Mouse (Mus musculus): ENCODE results near the gene Klk11. TPM values are rescaled to one million over a fixed set of nuclear protein-coding genes. Genes with fewer than 3 reads are reported as not detected.

The Klk11 gene
- total RNA-seq, 2 experiments from 2014 or later, result not detected

DNA sequence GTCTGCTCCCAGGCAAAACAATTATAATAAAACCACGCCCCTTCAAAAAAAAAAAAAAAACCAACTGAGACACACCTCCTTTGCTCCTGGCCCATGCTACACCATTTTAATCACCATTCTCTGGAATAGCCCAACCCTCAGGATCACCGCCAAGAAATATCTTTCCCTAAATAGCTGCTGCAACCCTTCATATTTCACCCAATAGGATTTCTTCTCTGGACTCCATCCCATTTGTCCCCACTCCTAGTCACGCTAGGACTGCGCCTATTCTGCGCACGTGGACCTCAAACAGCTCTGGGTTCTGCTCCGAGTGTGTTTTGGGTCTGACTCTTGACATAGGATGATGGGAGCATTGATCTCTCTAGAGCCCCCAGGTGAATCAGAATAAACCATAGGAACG is 22.0 kb downstream of the Klk11 start:
- no peak for DNase-seq

DNA sequence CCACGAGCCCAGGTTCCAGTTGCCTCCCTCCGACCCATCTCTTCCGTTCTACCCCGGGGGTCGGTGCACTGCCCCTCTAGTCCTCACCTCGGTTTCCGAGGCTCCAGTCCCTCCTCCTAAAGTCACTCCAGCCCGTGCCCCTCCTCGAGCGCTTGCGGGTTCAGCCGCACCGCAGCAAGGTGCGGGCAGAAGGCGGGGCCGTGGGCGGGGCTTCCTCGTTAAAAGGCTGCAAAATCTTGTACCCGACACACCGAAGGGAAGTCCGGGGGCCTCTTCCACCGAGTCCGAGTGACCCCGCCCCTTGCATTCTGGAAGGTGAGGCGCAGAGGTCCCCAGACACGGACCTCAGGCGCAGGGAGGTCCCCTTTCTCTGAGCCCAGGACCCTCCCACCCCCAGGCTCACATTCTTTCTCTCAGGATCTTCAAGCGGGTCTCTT is 22.9 kb downstream of the Klk11 start, which contains the start of gene Klk8:
Gene Klk8 (plus strand): TSS at position 245 of the 437 bp plus-strand sequence.
- DNase-seq, result peak; percentile 22 to 27

DNA sequence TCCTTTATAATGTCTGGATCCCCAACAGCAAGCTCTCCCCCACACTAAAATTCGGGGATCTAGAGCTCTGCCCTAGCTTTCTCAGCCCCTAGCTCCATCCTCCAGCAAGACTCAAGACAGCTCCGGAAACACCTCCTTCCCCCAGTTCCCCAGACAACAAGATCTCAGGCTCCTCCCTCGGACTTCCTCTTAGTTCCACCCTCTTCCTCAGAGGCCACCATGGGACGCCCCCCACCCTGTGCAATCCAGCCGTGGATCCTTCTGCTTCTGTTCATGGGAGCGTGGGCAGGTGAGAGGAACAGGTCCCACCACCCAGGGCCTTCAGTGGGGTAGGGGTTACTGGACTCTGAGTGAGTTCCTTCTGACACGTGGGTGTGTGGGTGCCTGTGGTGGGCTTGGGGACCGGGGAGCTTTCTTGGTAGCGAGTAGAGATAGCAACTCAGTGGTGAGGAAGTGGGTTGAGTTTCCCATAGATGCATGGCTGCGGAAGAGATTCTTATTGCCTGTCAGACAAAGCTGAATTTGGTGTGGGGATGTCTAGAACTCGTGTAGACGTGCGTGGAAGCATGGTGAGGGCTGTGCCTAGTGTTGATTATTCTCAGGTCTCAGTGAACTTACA is 23.5 kb downstream of the Klk11 start:
- no peak for DNase-seq

DNA sequence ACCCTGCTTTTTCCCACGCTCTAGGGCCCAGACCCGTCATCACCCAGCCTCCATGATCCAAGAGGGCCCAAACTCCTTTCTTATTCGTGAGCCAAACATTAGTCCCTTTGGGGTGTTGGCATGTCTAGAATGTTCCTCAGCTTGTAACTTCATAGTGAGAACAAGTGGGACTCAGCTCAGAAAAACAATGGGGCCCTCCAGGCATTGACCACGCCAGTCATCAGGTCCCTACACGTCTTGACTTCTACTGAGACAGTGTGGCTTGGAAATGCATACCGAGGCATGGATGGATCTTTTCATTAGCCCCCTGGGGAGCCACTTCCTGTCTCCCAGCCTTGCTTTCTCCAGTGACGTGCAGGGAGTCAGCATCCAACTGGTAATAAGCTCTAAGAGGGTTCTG is 25.5 kb downstream of the Klk11 start:
- DNase-seq, result no peak

DNA sequence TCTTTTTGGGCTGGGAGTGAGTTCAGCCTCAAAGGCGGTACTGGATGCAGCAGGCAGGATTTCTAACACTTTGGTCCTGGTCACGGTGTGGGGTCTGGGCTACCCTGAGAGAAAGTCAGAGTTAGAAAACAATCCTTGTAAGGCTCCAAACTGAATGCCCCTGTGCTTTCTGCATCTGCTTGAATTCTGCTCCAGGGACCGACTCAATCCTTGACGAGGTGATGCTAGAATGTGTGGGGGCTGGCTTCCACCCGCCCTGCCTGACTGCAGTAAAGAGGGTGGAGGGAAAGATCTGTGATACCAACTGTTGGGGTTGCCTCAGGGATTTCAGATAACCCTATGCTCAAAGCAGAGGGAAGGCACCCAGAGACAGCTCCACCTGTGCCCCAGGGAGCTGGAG is 36.6 kb downstream of the Klk11 start, which contains the start of gene Klk7:
Gene Klk7 (plus strand): TSS at position 301 of the 400 bp plus-strand sequence.
- no peak for DNase-seq

DNA sequence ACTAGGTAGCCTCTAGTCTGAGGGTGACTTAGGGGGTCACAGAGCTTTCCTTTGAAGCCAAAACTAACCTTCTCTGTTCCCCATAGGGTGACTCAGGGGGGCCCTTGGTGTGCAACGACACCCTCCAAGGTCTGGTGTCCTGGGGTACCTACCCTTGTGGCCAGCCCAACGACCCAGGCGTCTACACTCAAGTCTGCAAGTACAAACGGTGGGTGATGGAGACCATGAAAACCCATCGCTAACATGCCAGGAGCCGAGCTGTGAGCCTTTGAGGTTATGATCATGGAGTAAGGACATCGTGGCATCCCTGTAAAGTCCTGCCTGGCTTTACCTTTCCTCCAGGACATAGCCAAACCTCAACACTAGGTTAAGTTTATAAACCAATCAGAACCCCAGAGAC is 40.8 kb downstream of the Klk11 start:
- DNase-seq, result no peak

DNA sequence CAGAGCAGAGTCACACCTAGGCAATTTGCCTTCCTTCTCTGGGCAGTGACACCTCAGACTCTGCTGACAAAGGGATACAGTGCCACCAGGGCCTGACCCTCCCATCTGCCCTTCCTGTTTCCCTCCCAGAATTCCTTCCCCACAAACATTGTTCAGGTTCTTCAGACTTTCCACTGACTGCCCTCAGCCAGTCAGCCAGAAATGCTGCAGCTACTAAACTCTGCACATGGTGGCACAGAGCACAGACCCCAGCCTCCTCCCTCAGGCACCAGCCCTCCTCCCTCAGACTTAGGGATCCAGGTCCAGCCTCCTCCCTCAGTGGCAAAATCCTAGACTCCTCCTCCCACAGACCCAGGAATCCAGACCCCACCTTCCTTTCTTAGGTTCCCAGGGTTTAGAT is 42.3 kb downstream of the Klk11 start:
- no peak for DNase-seq

DNA sequence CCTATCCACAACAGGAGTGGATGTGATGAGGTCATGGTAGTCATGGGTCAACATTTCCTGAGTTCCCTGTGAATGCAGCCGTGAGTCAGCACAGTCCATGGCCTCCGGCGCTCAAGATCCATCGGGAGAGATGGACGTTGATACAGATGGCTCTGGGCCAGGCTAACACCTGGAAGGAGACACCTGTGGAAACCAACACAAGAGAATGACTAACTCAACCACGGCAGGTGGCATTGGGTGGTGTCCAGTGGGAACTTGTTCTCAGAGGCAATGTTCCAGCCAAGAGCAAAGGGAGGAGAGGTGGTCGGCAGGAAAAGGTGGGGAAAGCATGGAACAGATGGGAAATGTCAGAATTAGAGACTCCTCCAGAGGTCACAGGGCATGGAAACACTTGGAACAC is 47.2 kb downstream of the Klk11 start:
- DNase-seq, result no peak

DNA sequence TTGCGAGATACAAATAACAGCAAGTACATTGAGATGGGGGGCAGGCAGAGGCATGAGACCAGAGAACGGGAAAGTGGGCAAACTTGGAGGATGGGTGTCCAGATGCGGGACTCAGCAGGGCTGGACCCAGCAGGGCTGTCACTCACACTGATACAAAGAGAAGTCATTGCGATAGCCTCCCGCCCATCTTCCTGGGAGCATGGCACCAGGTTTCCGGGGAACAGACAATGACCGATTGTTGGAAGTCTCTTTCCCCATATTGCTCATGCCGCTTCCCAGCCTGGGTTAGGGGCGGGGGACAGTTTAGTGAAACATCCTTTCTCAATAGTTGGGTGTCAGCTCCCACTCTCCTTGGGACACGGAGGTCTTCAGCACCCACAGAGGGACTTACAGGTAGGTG is 49.8 kb downstream of the Klk11 start, which contains the start of gene Klk6:
Gene Klk6 (plus strand): TSS at position 301 of the 400 bp plus-strand sequence.
- no peak for DNase-seq

DNA sequence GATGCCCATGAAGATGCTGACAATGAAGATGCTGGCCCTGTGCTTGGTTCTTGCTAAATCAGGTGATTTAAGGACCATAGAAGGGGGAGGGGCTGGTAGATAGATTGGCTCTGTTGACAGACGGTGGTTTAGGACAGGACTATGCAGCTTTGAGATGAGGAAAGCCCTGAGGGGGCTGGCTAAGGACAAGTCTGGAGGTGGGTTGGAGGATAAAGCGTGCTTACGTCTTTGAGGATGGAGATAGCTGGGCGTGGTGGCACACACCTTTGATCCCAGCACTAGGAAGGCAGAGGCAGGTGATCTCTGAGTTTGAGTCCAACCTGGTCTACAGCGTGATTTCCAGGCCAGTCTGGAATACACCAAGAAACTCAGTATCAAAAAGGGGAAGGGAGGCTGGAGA is 51.7 kb downstream of the Klk11 start:
- DNase-seq, result no peak

DNA sequence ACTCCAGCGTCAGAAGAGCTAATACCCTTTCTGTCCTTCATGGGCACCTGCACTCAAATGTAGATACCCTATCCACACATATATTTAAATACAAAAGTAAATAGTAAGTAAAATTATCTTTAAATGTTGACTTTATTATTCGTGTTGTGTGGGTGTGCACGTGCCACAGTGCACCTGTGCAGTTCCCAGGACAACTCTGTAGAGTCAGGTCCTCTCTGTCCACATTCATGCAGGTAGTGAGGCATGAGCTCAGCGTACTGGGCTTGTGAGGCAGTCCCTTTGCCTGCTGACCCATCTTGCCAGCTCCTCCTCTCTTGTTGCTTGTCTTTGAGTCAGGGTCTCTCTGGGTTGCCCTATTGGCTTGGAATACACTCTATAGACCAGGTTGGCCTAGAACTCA is 53.3 kb downstream of the Klk11 start:
- DNase-seq, result no peak

Other genes starting within 250 kb of the Klk11 start
- 1 to 10 TPM; 2.2 to 3.7 TPM for gene Cd33, start 230.2 kb upstream of the Klk11 start, total RNA-seq (2021)
- 1 to 10 TPM; 2.5 to 2.6 TPM for gene Zfp658, start 212.3 kb upstream of the Klk11 start, total RNA-seq (2021)
- 10 to 100 TPM; 16.4 to 19.9 TPM for gene Zfp719, start 195.0 kb upstream of the Klk11 start, total RNA-seq (2021)
- gene Zfp819, start 167.4 kb upstream of the Klk11 start, total RNA-seq (2021), result under 1 TPM in 1 of 2 experiments, not detected in 1; 0.26 TPM
- not detected for gene Ceacam18, start 139.9 kb upstream of the Klk11 start, total RNA-seq (2021)
- gene Siglece, start 114.4 kb upstream of the Klk11 start, total RNA-seq (2021), result 1 to 10 TPM; 2.4 to 3.6 TPM
- 10 to 100 TPM; 11.2 to 14.6 TPM for gene Ctu1, start 102.6 kb upstream of the Klk11 start, total RNA-seq (2021)
- gene Klk14, start 84.2 kb upstream of the Klk11 start, total RNA-seq (2021), result not detected
- gene Klk13, start 62.0 kb upstream of the Klk11 start, total RNA-seq (2021), result not detected
- not detected for gene Klk12, start 5.7 kb upstream of the Klk11 start, total RNA-seq (2021)
- gene Klk10, start 6.4 kb downstream of the Klk11 start, total RNA-seq (2021), result under 1 TPM; 0.23 to 0.33 TPM
- gene Klk9, start 17.3 kb downstream of the Klk11 start, total RNA-seq (2021), result not detected
- 1 to 10 TPM; 1.1 to 2.3 TPM for gene Klk8, start 23.0 kb downstream of the Klk11 start, total RNA-seq (2021)
- gene Klk7, start 36.7 kb downstream of the Klk11 start, total RNA-seq (2021), result not detected
- not detected for gene Klk6, start 49.9 kb downstream of the Klk11 start, total RNA-seq (2021)
- not detected for gene Klk5, start 67.4 kb downstream of the Klk11 start, total RNA-seq (2021)
- not detected for gene Klk4, start 106.6 kb downstream of the Klk11 start, total RNA-seq (2021)
- not detected for gene Klk15, start 159.1 kb downstream of the Klk11 start, total RNA-seq (2021)
- not detected for gene Klk1b8, start 176.1 kb downstream of the Klk11 start, total RNA-seq (2021)
- gene Klk1b1, start 192.1 kb downstream of the Klk11 start, total RNA-seq (2021), result not detected
- not detected for gene Klk1b9, start 201.5 kb downstream of the Klk11 start, total RNA-seq (2021)
- gene Klk1b11, start 221.3 kb downstream of the Klk11 start, total RNA-seq (2021), result not detected
- gene Klk1b26, start 237.6 kb downstream of the Klk11 start, total RNA-seq (2021), result not detected

Measured in adrenal gland, postnatal 36 days (tissue).